Mouse (Mus musculus) monocyte, adult 5-6 weeks (primary cell): ENCODE data around the gene Rab6b. TPM values are rescaled to one million over a fixed set of nuclear protein-coding genes. Genes with fewer than 3 reads are reported as not detected.

Experiments used
- ATAC-seq: fragments of 153-309, 156-312 bp; replicated peaks from 2 replicates; pipeline ENCODE4 v1.8.0; 2017; ENCODE audit warnings: mild to moderate bottlenecking; ENCODE audit not compliant: low TSS enrichment, insufficient number of reproducible peaks, severe bottlenecking, poor library complexity, low FRiP score
- total RNA-seq: library from RNA; stranded (forward); fragments of 200-1000, 200-491, 200-594 nt; gene quantifications from 3 replicates; pipeline ENCODE4 v1.2.3, GENCODE M21; 2017

Rab6b gene
- total RNA-seq = 0.48 to 6.9 TPM (median 4.3 TPM) in 3 replicates

DNA sequence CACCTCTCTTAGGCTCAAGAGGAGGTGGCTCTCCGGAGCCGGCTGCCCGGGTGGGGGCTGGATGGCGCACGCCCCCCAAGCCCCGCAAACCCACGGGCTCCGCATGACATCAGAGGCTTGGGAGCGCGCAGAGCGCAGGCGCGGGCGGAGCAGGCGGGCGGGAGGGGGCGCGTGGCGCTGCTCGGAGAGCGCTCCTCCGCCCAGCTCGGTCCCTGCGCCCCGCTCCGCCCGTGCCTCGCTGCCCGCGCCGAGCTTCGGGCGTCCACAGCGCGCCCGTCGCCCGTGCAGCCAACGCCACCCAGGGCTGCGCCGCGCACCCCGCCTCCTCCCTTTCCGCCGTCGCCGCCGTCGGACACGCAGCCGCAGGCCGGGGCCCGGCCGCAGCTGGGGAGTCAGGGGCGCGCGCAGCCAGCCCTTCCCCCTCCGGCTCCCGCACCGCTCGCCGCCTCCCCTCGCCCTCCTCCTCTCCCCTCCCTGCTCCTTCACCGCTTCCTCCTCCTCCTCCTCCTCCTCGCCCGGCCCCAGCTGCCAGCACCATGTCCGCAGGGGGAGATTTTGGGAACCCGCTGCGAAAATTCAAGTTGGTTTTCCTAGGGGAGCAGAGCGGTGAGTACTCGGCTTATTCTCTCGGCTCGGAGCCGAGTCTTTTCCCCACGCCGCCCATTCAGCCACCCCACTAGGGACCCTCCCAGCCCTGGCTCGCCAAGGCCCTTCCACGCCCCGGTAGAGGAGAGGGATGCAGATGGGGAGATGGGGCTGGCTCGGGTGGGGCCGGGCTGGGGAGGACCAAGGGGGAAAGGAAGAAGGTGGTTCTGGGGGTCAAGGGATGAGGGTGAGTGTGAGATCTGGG is at the start of gene Rab6b:
TSS of gene Rab6b (plus strand) at position 167 of the 850 bp plus-strand sequence.
- no peak for ATAC-seq

DNA sequence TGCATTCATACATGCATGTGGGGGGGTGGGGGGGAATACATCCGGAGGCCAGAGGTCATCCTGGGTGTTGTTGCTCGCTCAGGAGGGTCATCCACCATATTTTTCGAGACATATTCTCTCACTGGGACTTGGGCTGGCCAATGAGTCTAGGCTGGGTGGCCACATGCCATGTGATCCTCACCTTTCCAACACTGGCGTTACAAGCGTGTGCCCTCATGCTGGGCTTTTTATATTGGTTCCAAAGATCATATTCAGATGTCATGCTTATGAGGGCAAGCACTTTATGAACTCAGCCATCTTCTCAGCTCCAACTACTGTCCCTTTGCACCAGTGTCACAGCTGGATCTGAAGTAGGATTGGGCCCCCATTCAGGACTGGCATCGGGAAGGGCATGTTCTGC is 48.0 kb upstream of the Rab6b start:
- ATAC-seq = no peak

DNA sequence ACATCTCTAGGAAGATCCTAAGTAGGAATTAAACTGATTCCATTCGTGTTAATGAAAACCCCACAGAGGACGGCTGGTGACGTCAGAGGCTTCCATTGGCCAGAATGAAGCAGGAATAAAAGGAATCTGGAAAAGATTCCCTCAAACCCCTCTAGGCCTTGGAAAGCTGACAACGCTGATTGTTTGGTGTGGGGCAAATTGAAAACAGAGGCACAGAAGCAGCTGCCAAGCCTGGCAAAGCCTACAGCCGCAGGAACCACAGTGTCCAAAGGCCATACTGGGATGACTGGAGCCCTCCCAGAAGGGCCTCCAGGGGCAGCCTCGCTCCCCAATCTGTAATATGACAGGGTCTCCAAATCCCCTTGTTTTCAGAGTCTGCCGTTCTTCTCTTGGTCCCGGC is 44.7 kb upstream of the Rab6b start:
- ATAC-seq = no peak

DNA sequence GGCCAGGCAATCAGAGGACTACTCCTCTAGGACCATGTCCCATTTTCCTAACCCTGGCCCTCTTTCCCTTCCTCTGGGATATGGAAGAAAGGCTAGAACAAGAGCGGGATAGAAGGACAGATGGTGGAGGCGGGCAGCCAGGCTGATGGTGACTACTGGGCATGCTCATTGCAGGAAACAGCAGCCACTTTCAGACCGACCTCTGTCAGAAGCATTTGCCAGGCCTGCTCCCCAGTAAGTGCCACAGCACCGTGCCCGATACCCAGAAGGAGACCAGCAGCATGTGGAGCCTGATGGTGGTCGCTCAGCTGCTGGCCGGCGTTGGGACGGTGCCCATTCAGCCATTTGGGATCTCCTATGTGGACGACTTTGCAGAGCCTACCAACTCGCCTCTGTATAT is 43.9 kb upstream of the Rab6b start:
- ATAC-seq = no peak

GRCm38 (mm10) chr9:103068769-103069168 is 42.8 kb upstream of the Rab6b start:
- no peak for ATAC-seq

GRCm38 (mm10) chr9:103071541-103072203 is 39.9 kb upstream of the Rab6b start:
- ATAC-seq = no peak

DNA sequence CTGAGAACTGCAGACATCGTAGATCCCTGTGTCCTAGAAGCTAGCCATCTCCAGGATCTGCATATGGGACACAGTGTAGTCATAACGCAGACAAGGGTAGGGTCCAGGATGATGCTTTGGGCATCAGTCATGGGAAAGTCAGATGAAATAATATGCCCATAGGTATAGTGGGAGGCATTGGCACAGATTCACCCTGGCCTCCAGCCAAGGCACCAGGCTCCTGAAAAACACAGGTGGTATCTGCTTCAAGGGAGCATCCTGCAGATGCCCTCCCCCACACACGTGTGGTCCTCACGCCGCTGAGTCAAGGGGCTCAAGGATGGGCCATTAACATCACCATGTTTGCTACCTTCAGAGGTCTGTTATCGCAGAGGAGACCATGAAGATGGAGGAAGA is 39.4 kb upstream of the Rab6b start:
- no peak for ATAC-seq

GRCm38 (mm10) chr9:103072926-103073515 is 38.6 kb upstream of the Rab6b start:
- no peak for ATAC-seq

DNA sequence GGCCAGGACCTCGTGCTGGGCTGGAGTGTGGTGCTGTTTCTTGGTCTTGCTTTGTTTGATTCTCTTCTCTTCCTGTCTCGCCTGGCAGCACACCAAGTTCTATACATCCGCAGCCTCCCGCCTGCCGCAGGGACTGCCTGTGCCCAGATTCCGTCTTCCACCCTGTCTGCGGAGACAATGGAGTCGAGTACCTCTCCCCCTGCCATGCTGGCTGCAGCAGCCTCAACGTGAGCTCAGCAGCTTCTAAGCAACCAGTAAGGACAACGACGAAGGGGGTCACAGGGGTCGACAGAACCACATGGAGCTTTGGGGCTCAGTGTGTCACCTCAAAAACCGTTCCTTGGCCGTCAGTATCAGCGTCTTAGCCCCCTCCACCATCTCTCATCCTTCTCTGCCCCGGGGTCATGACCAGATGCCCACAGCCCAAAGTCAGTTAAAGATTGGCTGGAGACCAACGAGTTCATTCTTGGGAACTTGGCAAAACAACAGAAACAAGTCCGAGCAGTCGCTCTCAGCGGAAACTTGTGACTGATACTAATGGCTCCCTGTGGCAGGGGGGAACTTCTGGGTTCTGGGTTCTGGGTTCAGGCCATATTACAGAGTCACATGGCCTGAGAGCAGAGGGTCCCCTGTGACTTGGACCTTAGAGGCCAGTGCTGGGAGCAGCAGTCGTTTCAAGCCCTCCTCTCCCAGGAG is 34.6 kb upstream of the Rab6b start:
- ATAC-seq = no peak

DNA sequence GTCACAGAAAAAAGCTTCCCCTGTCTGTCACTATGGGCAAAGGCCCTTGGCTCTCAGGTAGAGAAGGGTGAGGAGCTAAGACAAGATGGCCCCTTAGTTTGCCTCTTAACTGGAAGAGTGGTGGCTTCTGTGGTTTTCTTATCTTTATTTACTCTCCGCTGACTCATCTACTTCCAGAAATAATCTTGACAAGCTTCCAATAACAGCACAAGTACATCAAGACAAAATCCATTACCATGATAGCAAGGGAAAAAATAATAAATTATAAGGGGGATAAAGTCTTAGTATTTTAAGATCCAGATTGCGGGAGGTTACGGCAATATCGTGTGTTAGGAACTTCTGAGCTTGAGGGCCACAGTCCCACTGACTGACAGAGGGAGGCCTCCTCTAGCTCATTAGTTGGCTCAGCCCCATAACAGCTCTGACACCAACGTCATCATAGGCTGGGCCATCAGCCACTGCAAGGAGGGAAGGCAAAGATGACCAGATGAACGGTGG is 33.3 kb upstream of the Rab6b start:
- ATAC-seq = no peak

GRCm38 (mm10) chr9:103080211-103080610 is 31.4 kb upstream of the Rab6b start:
- no peak for ATAC-seq

DNA sequence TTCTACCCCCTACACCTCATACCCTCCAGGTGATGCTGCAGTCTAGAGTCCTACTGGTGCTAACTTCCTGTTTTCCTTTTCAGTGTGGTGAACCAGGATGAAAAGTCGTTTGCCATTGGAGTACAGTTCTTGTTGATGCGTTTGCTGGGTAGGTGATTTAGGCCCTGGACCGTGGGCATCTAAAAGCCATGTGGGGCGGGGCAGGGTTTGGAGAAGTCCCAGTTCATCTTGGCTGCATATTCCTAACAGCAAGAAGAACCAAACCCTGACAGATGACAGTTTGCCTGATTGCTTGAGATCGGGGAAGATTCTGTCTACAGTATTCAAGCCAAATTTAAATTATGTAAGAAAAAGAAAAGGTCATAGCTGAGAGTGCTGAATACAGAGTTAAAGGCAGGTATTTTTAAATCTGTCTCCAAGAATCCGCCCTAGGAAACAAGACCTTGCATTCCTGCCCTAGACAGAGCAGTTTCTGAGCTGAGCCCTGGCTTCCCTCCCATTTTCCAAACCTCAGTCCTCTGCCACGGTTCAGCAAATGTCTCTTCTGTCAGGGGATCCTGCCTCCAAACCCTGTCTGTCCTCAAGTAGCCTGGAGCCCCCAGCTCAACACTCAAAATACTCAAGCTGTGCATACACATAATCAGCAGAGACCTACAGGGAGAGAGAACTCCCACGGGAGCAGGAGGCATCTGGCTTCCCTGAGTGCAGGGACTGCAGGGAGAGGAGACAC is 29.2 kb upstream of the Rab6b start:
- no peak for ATAC-seq

- ATAC-seq = no peak
Measured at GRCm38 (mm10) chr9:103083405-103083804, 28.2 kb upstream of the Rab6b start.

- ATAC-seq = no peak
Measured at GRCm38 (mm10) chr9:103086736-103087135, 24.9 kb upstream of the Rab6b start.

GRCm38 (mm10) chr9:103087301-103087700 is 24.3 kb upstream of the Rab6b start:
- no peak for ATAC-seq

- ATAC-seq = no peak
Measured at GRCm38 (mm10) chr9:103088661-103089060, 22.9 kb upstream of the Rab6b start.

- no peak for ATAC-seq
Measured at GRCm38 (mm10) chr9:103090116-103090875, 21.3 kb upstream of the Rab6b start.
